Mouse (Mus musculus): ENCODE data around the gene Ube2l3.

DNA sequence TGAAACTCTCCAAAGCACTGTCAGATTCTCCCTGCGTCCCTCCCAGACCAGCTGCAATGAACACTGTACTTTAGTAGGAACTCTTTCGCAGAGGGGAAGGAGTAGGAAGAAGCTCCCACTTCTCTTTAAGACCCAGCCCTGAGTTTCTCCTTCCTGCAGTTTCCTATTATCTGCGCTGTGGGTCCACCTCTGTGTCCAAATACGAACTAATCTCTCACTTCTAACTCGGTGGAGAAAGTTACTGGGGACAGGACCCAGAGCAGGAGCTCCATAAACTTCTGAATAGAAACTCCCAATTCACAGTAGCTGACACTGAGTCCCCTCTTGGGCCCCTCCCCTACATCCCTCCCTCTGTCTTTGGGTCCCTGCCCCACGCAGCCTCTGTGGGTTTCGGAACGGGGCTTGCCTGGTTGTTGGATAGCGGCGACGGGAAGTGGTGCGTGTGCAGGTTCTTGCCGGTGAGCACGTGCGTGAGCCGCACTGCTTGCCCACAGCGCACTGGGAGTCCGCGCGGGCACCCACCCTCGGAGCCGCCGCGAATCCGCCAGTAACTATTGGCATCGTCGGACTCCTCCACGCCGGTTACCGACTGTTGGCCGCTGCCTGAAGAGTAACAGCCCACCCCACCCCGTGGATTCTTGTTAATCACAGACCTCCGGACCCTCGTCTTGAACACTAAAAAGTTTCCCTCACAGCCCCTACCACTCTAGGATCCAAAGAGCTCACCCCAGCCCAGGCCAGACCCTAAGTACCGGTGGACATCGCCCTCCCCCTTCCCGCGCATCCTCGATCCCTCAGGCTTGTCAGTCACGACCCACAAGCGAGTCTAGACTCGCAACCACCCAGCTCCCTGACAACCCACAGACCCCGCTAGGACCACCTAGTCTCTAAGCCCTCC lies 71.0 kb downstream of the Ube2l3 start:
- TF ChIP-seq GATA1 (IDR thresholded peaks at IDR 0.05; ENCODE audit: low read length) = no peak
- TF ChIP-seq TAL1 (IDR thresholded peaks at IDR 0.05; ENCODE audit: low read length) = no peak
